Mouse (Mus musculus) bone marrow, adult 2 months (tissue): Measurements from ENCODE around the gene Zc3h7a. TPM values are rescaled to one million over a fixed set of nuclear protein-coding genes. Genes with fewer than 3 reads are reported as not detected.

ENCODE experiments used
- H3K27ac ChIP-seq: fragments of 200-500 bp; 2 replicates; pipeline ENCODE4 v1.5.1; 2012; ENCODE audit warnings: low read depth, mild to moderate bottlenecking, control low read depth, inconsistent platforms, low read length; ENCODE audit not compliant: control insufficient read depth, poor library complexity, insufficient read depth
- H3K4me1 ChIP-seq: fragments of 200-500 bp; 2 replicates; pipeline ENCODE4 v1.6.1; 2011; ENCODE audit warnings: low read length; ENCODE audit not compliant: control insufficient read depth, insufficient read depth
- H3K4me3 ChIP-seq: fragments of 200-500 bp; replicated peaks from 2 replicates; pipeline ENCODE3; 2011; ENCODE audit warnings: mild to moderate bottlenecking, low read depth, low read length, control low read depth; ENCODE audit not compliant: control insufficient read depth
- CTCF ChIP-seq: fragments of 200-500 bp; IDR thresholded peaks from 2 replicates; pipeline ENCODE4 v1.5.1; 2011; ENCODE audit warnings: low read length, control low read depth; ENCODE audit not compliant: control insufficient read depth, insufficient read depth
- POLR2A ChIP-seq: fragments of 200-500 bp; IDR thresholded peaks from 2 replicates; pipeline ENCODE4 v1.6.1; 2011; ENCODE audit warnings: low read depth, mild to moderate bottlenecking, control low read depth, low read length, borderline replicate concordance; ENCODE audit not compliant: control insufficient read depth
- WGBS: fragments of 180-500 bp; shearing (Covaris S2); methylation state at CpG from one replicate; pipeline ENCODE4 v1.1.7; 2018; 5-methylcytosine and 5-hydroxymethylcytosine counted together
- polyA plus RNA-seq: library from polyadenylated mRNA; stranded (reverse); fragments of >200 nt; gene quantifications from 2 replicates; pipeline ENCODE4 v1.2.4, GENCODE M21; 2011; ENCODE audit warnings: low replicate concordance; ENCODE audit not compliant: missing spikeins, insufficient read depth, insufficient read length

The Zc3h7a gene
- polyA plus RNA-seq, 1 experiment, result 103 TPM

DNA sequence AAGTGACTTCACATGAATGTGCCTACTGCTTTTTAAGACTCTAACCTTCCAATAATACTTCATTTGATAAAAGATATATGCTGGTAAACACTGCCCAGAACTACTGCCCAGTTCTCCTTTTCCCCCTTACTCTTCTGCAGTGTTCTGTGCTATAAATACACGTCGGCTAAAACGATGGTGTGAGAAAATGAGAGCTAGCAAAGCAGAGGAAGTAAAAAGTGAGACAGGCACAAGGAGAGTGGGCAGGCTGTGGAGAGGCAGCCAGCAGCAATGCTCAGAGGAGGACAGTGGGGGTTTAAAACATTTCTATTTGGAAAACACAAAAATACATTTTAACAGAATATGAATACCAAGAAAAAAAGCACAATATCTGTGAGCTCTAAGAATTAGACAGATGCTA, 83.7 kb downstream of the Zc3h7a start:
- peaks cover 6% of the 10 kb centered on the region for H3K4me1 ChIP-seq
- H3K27ac ChIP-seq, result no peak overlapping the region
- H3K4me3 ChIP-seq, result no peak overlapping the region
- WGBS, result 10% methylated on average over 3 of the region's 3 CpGs
- no peak for TF ChIP-seq POLR2A
- TF ChIP-seq CTCF, result no peak

DNA sequence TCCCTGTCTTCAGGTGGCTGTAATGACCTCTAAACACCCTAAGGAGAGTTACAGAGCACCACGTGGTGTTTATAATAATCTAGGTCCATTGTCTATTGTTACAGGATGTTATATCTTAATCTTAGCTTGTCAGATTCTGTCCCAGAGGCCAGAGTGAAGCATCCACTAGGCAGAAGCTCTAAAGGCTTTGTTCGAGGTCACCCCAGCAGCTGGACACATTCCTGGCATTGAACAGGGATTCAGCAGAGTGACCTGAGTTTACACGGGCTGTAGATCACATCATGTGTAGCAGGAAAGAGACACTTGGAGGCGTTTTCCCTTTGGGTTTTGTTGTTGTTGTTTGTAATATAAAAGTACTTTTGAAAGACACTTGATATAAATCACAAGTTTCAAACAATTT, 84.1 kb downstream of the Zc3h7a start:
- TF ChIP-seq POLR2A, result no peak
- no peak for TF ChIP-seq CTCF
- 67% methylated on average over 4 of the region's 4 CpGs for WGBS
- H3K27ac ChIP-seq, result peak overlapping the region; percentile 71
- peaks cover 6% of the 10 kb centered on the region for H3K4me1 ChIP-seq
- H3K4me3 ChIP-seq, result no peak overlapping the region

DNA sequence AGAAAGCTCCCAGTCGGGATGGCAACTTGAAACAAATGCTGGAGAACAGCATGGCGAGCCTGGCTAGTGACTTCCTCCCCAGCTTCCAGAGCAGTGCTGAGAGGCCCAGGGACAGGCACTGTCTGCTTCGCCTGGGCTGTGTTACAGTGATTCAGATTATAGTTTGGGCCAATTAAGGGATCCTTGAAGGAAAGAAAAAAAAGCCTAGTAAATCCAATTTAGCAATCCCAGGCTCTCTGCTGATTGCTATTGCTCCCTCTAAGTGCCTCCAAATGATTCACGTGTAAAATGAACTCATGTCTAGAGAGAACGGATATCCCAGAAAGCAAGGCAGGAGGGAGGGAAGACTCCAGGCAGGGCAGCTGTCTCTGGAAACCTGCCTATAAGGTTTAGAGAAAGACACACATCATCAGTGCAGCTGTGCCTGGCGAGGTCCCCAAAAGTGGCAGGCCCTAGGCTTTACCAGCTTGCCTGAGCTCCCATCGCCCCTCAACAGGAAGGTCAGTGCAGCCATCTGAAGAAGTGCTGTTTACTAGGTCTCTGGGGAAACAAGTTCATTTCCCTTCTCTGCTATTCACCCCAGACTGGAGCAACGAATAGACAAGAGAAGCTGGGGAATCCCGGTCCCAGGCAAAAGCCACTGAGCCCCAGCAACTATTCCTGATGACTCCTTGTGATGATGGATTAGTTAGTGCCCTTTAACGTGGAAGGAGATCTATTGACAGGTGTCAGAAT, 85.2 kb downstream of the Zc3h7a start:
- 73% methylated on average over 10 of the region's 10 CpGs for WGBS
- Histone ChIP-seq H3K4me1 (peaks cover 6% of the 10 kb centered on the region), H3K27ac (peak overlapping the region; percentile 35; the same call in 1 of the 2 replicates), H3K4me3 (no peak overlapping the region)
- TF ChIP-seq CTCF, result no peak
- peak; percentile 26; the same call in 1 of the 2 replicates for TF ChIP-seq POLR2A

DNA sequence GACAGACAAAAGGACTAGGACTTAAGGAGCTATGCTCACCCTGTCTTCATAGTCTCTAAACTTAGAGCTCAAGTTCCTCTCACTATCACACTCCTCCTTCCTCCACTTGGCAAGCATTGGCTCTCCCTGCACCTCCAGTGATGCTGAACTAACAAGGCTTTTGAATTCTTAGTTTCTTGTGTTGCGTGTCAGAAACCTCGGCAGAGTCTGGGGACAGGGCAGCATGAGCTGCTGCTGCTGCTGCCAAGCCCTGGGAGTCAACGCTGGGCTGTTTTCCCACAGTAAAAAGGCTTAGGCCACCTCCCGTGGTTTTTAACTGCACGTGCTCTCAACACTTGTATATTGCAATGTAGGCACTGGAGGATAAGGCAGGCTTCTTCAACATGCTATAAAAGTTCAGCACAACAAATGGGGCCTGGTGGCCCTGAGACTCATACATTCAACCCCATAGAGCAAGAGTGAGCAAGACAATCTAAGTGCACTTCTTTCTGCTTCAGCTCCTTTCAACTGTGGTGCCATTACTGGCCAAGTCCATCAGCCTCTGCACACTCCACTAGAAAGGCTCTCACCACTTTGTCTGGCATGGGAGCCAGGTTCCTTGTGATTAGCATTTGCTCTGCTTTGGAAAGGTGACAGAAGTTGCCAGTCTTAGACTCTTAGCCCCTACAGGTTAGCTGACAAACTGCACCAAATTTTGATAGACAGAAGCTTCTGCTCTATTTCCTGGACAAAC, 89.2 kb downstream of the Zc3h7a start:
- TF ChIP-seq CTCF (no peak), POLR2A (no peak)
- WGBS, result 91% methylated on average over 5 of the region's 5 CpGs

More for the DNA sequence above, 89.2 kb downstream of the Zc3h7a start:
- H3K4me1 ChIP-seq, result peaks cover 4% of the 10 kb centered on the region; the same call in 1 of the 2 replicates
- no peak overlapping the region for H3K27ac ChIP-seq
- H3K4me3 ChIP-seq, result no peak overlapping the region

Other genes starting within 250 kb of the Zc3h7a start
- gene Snn, start 115.4 kb downstream of the Zc3h7a start, polyA plus RNA-seq, result 12.6 and 21.6 TPM in 2 replicates
- gene Litaf, start 110.2 kb downstream of the Zc3h7a start, polyA plus RNA-seq, result 21.6 and 41.1 TPM in 2 replicates
- gene Txndc11, start 41.7 kb downstream of the Zc3h7a start, polyA plus RNA-seq, result 15.9 and 18.8 TPM in 2 replicates
- 46.6 and 76.4 TPM in 2 replicates for gene Rsl1d1, start 26.9 kb upstream of the Zc3h7a start, polyA plus RNA-seq
- gene Gspt1, start 77.9 kb upstream of the Zc3h7a start, polyA plus RNA-seq, result 51.0 and 78.9 TPM in 2 replicates
- gene Tnfrsf17, start 137.4 kb upstream of the Zc3h7a start, polyA plus RNA-seq, result 1.2 TPM in 1 of 2 replicates, not detected in the other
- 14.5 and 24.4 TPM in 2 replicates for gene Snx29, start 146.5 kb upstream of the Zc3h7a start, polyA plus RNA-seq